Mouse (Mus musculus): ENCODE data around the gene Ggta1. TPM values are rescaled to one million over a fixed set of nuclear protein-coding genes. Genes with fewer than 3 reads are reported as not detected.
A peak's percentile ranks its signal among the peaks of the same experiment; 100 is the strongest.

Gene Ggta1
- total RNA-seq, 2 experiments from 2014 or later, result 1.8 to 2.3 TPM

DNA sequence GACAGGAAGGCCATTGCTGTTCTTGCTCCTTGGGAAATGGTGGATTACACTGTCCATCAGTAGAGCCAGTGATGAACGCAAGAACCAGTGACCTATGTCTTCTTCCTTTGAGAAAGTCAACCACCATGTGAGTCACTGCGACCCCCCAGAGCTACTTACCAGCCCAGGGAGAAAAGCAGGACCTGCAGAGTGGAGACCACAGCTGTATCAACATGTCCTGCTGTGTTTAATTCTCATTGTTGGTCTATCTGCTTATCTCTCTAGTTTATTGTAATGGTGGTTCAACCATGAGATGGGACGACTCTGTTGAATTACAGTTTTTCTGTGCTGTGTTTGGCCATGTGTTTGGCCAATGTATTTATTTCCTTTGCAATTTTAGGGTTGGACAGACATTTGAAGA is 21.1 kb upstream of the Ggta1 start:
- H3K4me3 ChIP-seq, result no peak overlapping the region
- DNase-seq (ENCODE audit: low spot score in 2 of 2), result no peak
- no peak for TF ChIP-seq CTCF (conservative IDR thresholded peaks at IDR 0.05)
- H3K27ac ChIP-seq, result no peak overlapping the region

DNA sequence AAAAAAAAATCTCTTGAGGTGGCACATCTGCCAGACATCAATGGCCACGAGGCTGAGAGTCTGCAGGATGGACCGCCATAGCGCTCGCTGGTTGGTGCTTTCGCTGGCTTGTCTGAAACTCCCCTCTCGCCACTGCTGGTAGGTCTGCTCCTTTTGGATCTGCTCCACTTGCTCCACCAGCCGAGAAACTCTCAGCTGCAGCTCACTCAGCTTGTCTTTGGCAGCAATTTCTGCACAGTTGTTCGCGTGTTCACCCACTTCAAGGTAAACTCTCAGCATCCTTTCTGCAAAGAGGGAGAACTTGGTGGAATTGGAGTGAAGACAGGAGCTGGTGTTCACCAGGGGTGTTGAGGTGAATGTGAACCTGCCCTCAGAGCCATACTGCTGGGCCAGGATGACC is 20.4 kb upstream of the Ggta1 start:
- Histone ChIP-seq H3K27ac (no peak overlapping the region), H3K4me3 (no peak overlapping the region)
- no peak for DNase-seq (ENCODE audit: low spot score in 2 of 2)
- TF ChIP-seq CTCF (conservative IDR thresholded peaks at IDR 0.05), result no peak

DNA sequence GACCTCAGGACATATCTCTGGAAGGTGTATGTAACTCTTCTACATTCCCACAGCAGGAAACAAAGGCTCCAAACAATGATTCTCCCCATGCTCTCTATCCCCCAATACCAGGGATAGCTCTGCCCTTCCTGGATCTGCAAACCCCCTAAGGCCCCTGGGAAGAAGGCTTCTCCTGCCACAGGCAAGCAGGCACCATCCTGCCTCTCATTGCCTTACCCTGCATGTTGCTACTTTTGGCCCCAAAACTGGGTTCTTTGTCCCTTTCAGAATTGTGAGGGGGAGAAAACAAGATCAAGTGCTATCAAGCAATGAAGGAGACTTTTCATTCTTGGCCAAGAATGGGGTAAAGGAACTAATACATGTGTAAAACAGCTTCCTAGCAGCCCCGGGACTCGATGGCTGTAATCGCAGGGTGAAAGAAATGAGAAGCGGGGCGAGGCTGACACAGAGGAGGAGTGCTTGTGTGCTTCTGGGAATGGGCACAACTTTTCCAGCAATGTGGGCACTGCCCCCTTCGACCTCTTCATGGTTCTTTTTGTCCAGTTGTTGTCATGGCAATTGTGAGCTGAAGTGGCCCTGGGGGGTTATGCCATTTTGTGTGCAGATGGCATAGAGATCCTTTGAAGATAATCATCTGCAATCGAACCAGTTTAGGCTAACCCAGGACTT is 18.4 kb upstream of the Ggta1 start:
- H3K4me3 ChIP-seq, result no peak overlapping the region
- H3K27ac ChIP-seq, result no peak overlapping the region
- DNase-seq (ENCODE audit: low spot score in 2 of 2), result no peak
- no peak for TF ChIP-seq CTCF (conservative IDR thresholded peaks at IDR 0.05)

DNA sequence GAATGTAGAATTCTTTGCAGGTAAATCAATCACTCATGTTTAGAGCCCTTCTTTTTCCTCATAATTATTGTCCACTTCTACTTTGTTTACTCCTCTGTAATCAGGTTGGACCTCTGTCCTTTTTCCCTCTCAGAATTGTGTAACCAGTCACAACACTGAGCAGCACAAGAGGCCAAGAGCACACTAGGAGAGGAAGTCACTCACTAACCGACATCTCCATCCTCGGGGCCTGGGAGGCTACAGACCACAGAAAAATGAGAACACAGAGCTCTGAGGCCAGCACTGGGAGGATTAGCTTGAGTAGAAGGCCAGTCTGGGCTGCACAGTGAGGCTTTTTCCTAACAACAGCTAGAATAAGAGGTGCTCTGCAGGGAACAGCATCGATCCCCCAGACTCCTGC is 17.0 kb upstream of the Ggta1 start:
- TF ChIP-seq CTCF (conservative IDR thresholded peaks at IDR 0.05), result no peak
- Histone ChIP-seq H3K4me3 (no peak overlapping the region), H3K27ac (no peak overlapping the region)
- no peak for DNase-seq (ENCODE audit: low spot score in 2 of 2)

DNA sequence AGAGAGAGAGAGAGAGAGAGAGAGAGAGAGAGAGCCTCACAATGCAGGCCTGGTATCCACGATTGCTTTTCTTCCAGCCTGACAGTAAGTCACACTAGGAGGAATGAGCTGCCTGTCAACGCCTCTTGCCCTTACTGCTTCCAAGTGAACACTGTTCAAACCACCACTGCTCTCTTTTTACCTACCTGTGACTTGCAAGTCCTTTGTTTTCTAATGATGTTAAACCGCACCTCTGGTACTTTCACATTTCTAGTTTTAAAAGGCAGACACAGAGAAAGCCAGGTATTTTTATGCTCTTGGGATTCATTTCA is 15.7 kb upstream of the Ggta1 start:
- Histone ChIP-seq H3K4me3 (no peak overlapping the region), H3K27ac (no peak overlapping the region)
- DNase-seq (ENCODE audit: low spot score in 2 of 2), result no peak
- TF ChIP-seq CTCF (conservative IDR thresholded peaks at IDR 0.05), result no peak

DNA sequence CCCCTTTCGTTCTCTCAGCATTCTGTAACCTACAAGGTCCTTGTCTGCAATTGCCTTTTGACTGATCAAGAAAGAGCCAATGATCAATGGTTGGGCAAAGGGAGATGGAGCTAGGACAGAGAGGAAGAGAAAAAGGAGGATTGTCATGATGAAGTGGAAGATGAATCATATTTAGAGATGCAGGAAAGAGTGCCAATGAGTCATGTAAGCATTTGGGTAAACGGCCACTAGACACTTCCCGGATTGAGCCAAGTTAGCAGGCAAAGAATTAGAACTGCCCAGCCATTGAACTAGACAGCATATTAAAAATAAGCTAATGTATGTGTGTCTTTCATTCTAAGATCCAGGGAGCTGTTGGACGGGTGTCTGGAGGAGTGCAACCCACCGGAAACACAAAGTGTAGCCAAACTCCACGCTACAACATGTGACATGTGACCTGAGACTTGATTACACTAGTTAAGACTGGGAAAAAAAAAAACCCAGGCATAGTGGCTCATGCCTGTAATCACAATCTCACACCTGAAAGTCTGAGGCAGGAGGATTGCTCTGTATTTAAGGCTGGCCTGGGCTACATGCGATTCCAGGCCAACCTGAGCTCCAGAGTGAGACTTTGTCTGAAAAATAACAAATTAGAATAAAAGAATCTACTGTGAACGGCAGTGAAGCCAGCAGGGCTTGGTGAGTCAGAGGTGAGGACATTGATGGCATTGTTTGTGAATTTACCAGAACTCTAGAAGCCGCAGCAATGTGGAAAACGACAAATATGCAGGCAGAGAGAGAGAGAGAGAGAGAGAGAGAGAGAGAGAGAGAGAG is 15.2 kb upstream of the Ggta1 start:
- Histone ChIP-seq H3K27ac (no peak overlapping the region), H3K4me3 (no peak overlapping the region)
- TF ChIP-seq CTCF (conservative IDR thresholded peaks at IDR 0.05), result no peak
- DNase-seq (ENCODE audit: low spot score in 2 of 2), result no peak

DNA sequence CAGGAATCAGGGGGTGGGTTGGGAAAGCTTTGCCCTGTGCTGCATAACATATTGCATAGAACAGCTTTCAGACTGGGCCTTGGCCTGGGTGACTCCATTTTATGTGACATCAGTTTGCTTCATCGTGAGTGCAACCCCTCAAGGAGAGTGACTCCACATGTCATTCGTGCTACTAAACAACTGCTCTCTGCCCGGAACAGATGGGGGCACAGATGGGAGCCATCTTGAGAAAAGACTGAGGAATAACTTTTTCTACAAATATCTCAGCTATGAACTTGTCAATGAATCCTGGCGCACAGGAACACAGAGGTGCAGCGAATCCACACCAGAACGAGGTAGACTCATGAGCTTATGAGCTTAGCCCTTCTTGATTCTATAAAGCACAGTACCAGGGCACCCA is 14.3 kb upstream of the Ggta1 start:
- peak; percentile 53 to 75 for DNase-seq (ENCODE audit: low spot score in 2 of 2)
- no peak overlapping the region for H3K27ac ChIP-seq
- TF ChIP-seq CTCF (conservative IDR thresholded peaks at IDR 0.05), result no peak
- H3K4me3 ChIP-seq, result no peak overlapping the region

DNA sequence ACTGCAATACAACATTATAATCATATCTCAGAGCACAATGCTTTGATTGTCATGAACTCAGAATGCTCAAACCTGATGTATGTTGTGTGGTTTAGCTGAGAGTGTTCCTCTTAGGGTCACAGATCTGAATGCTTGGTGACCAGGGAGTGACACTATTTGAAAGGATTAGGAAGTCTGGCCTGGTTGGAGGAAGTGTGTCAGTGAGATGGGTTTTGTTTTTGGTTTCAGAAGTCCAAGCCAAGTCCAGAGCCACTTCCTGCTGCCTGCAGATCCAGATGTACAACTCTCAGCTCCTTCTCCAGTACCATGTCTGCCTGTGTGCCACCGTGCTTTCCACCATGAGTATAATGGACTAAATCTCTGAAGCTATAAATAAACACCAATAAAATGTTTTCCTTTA is 11.9 kb upstream of the Ggta1 start:
- no peak overlapping the region for H3K4me3 ChIP-seq
- TF ChIP-seq CTCF (conservative IDR thresholded peaks at IDR 0.05), result no peak
- no peak for DNase-seq (ENCODE audit: low spot score in 2 of 2)

DNA sequence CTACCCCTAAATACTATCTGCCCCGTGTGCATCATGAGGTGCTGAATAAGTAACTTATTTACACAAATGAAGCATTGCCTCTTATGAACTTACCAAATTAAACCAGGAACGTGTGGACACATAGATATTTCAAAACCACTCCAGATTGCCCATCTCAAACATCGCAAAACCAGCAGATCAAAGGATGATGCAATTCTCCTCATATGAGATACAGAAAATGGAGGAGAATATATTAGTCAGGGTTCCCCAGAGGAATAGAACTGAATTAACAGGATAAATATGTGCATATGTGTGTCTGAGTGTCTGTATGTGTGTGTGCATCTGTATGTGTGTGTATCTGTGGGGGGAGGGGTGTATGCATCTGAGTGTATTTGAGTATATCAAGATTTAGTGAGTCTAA is 6.2 kb upstream of the Ggta1 start:
- no peak for TF ChIP-seq CTCF (conservative IDR thresholded peaks at IDR 0.05)
- no peak for DNase-seq (ENCODE audit: low spot score in 2 of 2)

More for the DNA sequence above, 11.9 kb upstream of the Ggta1 start:
- H3K27ac ChIP-seq, result no peak overlapping the region

DNA sequence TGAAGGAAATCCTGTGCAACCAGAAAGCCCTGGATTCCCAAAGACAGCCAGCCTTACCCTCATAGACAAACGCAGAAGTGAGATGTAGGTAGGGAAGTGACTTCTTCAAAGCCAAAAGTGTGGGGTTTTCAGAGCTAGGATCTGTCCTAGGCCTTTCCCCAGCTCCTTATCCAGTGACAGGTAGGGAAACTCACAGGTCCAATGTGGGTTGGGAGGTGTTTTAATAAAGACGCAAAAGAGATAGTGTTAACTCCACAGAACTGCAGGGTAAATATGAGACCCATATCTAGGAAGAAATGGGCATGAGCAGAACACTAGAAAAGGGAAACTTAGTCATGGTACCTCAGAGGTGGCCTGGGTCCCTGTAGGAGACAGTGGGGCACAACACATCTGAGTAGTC is 5.2 kb upstream of the Ggta1 start:
- no peak for DNase-seq (ENCODE audit: low spot score in 2 of 2)
- H3K4me3 ChIP-seq, result no peak overlapping the region
- no peak overlapping the region for H3K27ac ChIP-seq
- TF ChIP-seq CTCF (conservative IDR thresholded peaks at IDR 0.05), result no peak

More for the DNA sequence above, 6.2 kb upstream of the Ggta1 start:
- no peak overlapping the region for H3K27ac ChIP-seq
- H3K4me3 ChIP-seq, result no peak overlapping the region

DNA sequence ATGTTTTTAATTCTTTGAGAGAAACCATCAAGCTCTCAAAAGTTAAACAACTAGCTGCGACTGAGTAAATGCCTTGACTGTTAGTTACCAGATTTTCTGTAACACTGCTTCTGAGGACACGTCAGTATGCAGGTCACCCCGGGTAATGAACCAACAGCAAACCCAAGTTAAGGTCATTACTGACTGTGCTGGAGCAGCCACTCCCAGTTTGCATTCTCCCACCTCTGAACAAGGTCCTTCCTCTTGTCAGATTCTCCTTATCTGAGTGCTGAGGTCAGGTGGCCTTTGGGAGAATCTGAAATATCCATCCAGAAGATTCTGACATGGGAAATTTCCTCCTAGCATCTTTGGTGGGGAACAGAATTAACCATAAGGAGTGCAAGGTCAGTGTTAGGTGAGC is 4.8 kb upstream of the Ggta1 start:
- no peak for TF ChIP-seq CTCF (conservative IDR thresholded peaks at IDR 0.05)
- no peak for DNase-seq (ENCODE audit: low spot score in 2 of 2)
- Histone ChIP-seq H3K27ac (no peak overlapping the region), H3K4me3 (no peak overlapping the region)

DNA sequence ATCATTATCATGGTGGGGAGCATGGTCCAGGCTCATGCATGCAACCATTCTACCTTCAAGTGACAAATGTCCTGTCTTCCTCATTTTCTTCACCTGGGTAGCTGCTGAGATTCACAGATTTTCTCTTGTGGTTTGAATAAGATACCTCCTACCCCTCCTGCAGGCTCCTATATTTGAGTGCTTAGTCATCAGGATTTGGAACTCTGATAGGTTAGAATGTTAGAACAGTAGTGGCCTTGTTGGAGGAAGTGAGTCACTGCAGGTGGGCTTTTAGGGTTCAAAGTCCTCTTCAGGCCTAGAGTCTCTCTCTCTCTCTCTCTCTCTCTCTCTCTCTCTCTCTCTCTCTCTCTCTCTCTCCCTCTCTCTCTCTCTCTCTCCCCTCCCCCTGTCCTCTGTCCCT is 2.6 kb upstream of the Ggta1 start:
- no peak for TF ChIP-seq CTCF (conservative IDR thresholded peaks at IDR 0.05)
- no peak overlapping the region for H3K27ac ChIP-seq
- DNase-seq (ENCODE audit: low spot score in 2 of 2), result no peak
- H3K4me3 ChIP-seq, result no peak overlapping the region

DNA sequence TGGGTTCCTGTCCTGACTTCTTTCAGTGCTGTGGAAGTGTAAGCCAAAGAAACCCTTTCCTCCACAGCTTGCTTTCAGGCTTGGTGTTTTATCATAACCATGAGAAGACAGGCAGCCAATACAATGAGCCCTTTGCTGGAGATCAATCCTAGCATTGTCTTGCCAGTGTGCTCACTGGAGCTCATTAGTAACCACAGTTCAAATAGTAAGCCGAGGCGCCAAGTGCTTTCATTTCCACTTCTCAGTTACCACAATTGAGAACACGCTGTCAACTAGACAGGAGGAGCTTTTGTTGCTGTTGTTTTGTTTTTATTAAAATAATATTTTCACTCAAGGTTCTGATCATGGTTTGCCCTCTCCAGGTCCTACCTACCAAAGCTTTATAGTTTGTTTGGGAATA is 1.5 kb upstream of the Ggta1 start:
- DNase-seq (ENCODE audit: low spot score in 2 of 2), result no peak
- H3K4me3 ChIP-seq, result no peak overlapping the region
- H3K27ac ChIP-seq, result no peak overlapping the region
- no peak for TF ChIP-seq CTCF (conservative IDR thresholded peaks at IDR 0.05)

DNA sequence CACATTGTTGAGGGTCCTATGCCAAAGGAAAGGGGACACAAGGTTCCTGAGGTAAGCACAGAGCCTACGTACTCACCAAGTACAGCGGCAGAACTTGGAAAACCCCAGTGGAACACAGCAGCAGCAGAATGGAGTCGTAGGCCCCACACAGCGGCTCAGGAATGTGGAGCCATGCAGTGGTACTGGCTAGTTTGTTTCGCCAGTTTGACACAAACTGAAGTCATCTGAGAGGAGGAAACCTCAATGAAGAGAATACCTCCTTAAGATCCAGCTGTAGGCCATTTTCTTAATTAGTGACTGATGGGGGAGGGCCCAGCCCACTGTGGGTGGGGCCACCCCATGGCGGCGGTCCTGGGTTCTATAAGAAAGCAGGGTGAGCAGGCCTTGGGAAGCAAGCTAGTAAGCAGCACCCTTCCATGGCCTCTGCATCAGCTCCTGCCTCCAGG is 1.1 kb upstream of the Ggta1 start:
- TF ChIP-seq CTCF (conservative IDR thresholded peaks at IDR 0.05), result no peak
- no peak overlapping the region for H3K4me3 ChIP-seq
- H3K27ac ChIP-seq, result no peak overlapping the region
- DNase-seq (ENCODE audit: low spot score in 2 of 2), result no peak
